Mouse (Mus musculus) testis, adult 2 months (tissue): Measurements from ENCODE around the gene Lonp2. TPM values are rescaled to one million over a fixed set of nuclear protein-coding genes. Genes with fewer than 3 reads are reported as not detected.

ENCODE experiments used
- H3K27ac ChIP-seq: fragments of 200-500 bp; 2 replicates; pipeline ENCODE4 v1.5.1; 2012; ENCODE audit warnings: low read depth, low read length; ENCODE audit not compliant: control insufficient read depth, insufficient read depth
- H3K27me3 ChIP-seq: fragments of 200-500 bp; 2 replicates; pipeline ENCODE4 v1.6.1; 2012; ENCODE audit warnings: mild to moderate bottlenecking, low read length, moderate library complexity; ENCODE audit not compliant: control insufficient read depth, insufficient read depth
- H3K36me3 ChIP-seq: fragments of 200-500 bp; 2 replicates; pipeline ENCODE4 v1.6.1; 2012; ENCODE audit warnings: mild to moderate bottlenecking, low read length; ENCODE audit not compliant: control insufficient read depth, insufficient read depth
- H3K4me1 ChIP-seq: fragments of 200-500 bp; 2 replicates; pipeline ENCODE4 v1.6.1; 2012; ENCODE audit warnings: low read length; ENCODE audit not compliant: control insufficient read depth, insufficient read depth
- H3K4me3 ChIP-seq: fragments of 200-500 bp; 2 replicates; pipeline ENCODE4 v1.5.1; 2012; ENCODE audit warnings: low read depth, mild to moderate bottlenecking, low read length, moderate library complexity, mixed read lengths; ENCODE audit not compliant: control insufficient read depth
- CTCF ChIP-seq: fragments of 200-500 bp; IDR thresholded peaks from 2 replicates; pipeline ENCODE4 v1.5.1; 2012; ENCODE audit warnings: low read depth, mild to moderate bottlenecking, inconsistent platforms, low read length, moderate library complexity; ENCODE audit not compliant: control insufficient read depth, insufficient read depth, insufficient replicate concordance
- POLR2A ChIP-seq: fragments of 200-500 bp; IDR thresholded peaks from 2 replicates; pipeline ENCODE4 v1.6.1; 2012; ENCODE audit warnings: low read depth, mild to moderate bottlenecking, inconsistent platforms, low read length, moderate library complexity; ENCODE audit not compliant: control insufficient read depth
- polyA plus RNA-seq: library from polyadenylated mRNA; depleted of rRNA; stranded (reverse); fragments of >200 nt; gene quantifications from 2 replicates; pipeline ENCODE4 v1.2.3, GENCODE M21; 2012

Lonp2 gene
- polyA plus RNA-seq, 1 experiment, result 19.1 TPM

GRCm38 (mm10) chr8:86741627-86742026, 117.8 kb downstream of the Lonp2 start:
- Histone ChIP-seq H3K4me3 (no peak overlapping the region), H3K27ac (no peak overlapping the region), H3K4me1 (peaks cover 4% of the 10 kb centered on the region; the same call in 1 of the 2 replicates), H3K36me3 (no peaks in the 10 kb centered on the region), H3K27me3 (no peaks in the 10 kb centered on the region)
- no peak for TF ChIP-seq CTCF
- TF ChIP-seq POLR2A, result no peak

GRCm38 (mm10) chr8:86742605-86743345, 118.9 kb downstream of the Lonp2 start:
- no peak overlapping the region for H3K27ac ChIP-seq
- TF ChIP-seq CTCF (no peak), POLR2A (no peak)
- H3K36me3 ChIP-seq, result no peaks in the 10 kb centered on the region
- H3K4me1 ChIP-seq, result peaks cover 4% of the 10 kb centered on the region; the same call in 1 of the 2 replicates
- H3K4me3 ChIP-seq, result peak overlapping the region; percentile 37
- H3K27me3 ChIP-seq, result no peaks in the 10 kb centered on the region

GRCm38 (mm10) chr8:86744313-86745220, 120.7 kb downstream of the Lonp2 start:
- Histone ChIP-seq H3K27ac (peak overlapping the region; percentile 96), H3K4me1 (peaks cover 4% of the 10 kb centered on the region; the same call in 1 of the 2 replicates), H3K27me3 (no peaks in the 10 kb centered on the region), H3K36me3 (no peaks in the 10 kb centered on the region), H3K4me3 (peak overlapping the region; percentile 92)
- TF ChIP-seq POLR2A (no peak), CTCF (no peak)

- Histone ChIP-seq H3K36me3 (no peaks in the 10 kb centered on the region), H3K27me3 (no peaks in the 10 kb centered on the region), H3K27ac (peak within 1 kb of the TSS; percentile 96), H3K4me3 (peak within 1 kb of the TSS; percentile 92), H3K4me1 (peaks cover 4% of the 10 kb centered on the region; the same call in 1 of the 2 replicates)
- TF ChIP-seq POLR2A, result no peak
- TF ChIP-seq CTCF, result no peak
Observed at GRCm38 (mm10) chr8:86745221-86745934, 121.5 kb downstream of the Lonp2 start, which contains the start of the genes Gm10638 and Siah1a. Gene Gm10638 (plus strand): TSS chr8:86745699. Gene Siah1a (minus strand): TSS chr8:86745934.

- H3K36me3 ChIP-seq, result no peaks in the 10 kb centered on the region
- no peaks in the 10 kb centered on the region for H3K27me3 ChIP-seq
- peak overlapping the region; percentile 96 for H3K27ac ChIP-seq
- peaks cover 4% of the 10 kb centered on the region; the same call in 1 of the 2 replicates for H3K4me1 ChIP-seq
- peak overlapping the region; percentile 92 for H3K4me3 ChIP-seq
- TF ChIP-seq POLR2A (peak; percentile 91; the same call in 1 of the 2 replicates), CTCF (no peak)
Observed at GRCm38 (mm10) chr8:86745935-86746441, 122.1 kb downstream of the Lonp2 start.

- no peaks in the 10 kb centered on the region for H3K36me3 ChIP-seq
- H3K4me1 ChIP-seq, result peaks cover 4% of the 10 kb centered on the region; the same call in 1 of the 2 replicates
- TF ChIP-seq CTCF, result no peak
- peak; percentile 38 for TF ChIP-seq POLR2A
- H3K27me3 ChIP-seq, result no peaks in the 10 kb centered on the region
- peak overlapping the region; percentile 92 for H3K4me3 ChIP-seq
- H3K27ac ChIP-seq, result peak overlapping the region; percentile 96
Observed at GRCm38 (mm10) chr8:86746511-86746910, 122.7 kb downstream of the Lonp2 start.
